Mouse (Mus musculus): ENCODE measurements around the gene Med9. TPM values are rescaled to one million over a fixed set of nuclear protein-coding genes. Genes with fewer than 3 reads are reported as not detected.

The Med9 gene
- polyA plus RNA-seq, 1 experiment from 2014 or later = 39.4 TPM

GRCm38 (mm10) chr11:59960476-59961337 is 12.7 kb downstream of the Med9 start:
- Histone ChIP-seq H3K27me3 (ENCODE audit: control insufficient read depth, insufficient read depth, low read length) (0 out of 2 replicates have a peak, but pooled peaks cover 5% of the 10 kb centered on the region), H3K4me1 (ENCODE audit: control insufficient read depth, insufficient read depth, low read length) (peaks cover 7% of the 10 kb centered on the region; the same call in 1 of the 2 replicates), H3K4me2 (ENCODE audit: low read depth, low read length) (no peak overlapping the region), H3K27ac (ENCODE audit: low read depth, low read length) (no peak overlapping the region), H3K4me3 (ENCODE audit: low read depth, low read length) (no peak overlapping the region), H3K9me3 (ENCODE audit: control insufficient read depth, low read length) (no peaks in the 10 kb centered on the region), H3K36me3 (ENCODE audit: control insufficient read depth, insufficient read depth, low read length) (peaks cover 8% of the 10 kb centered on the region; the same call in 1 of the 2 replicates), H3K9ac (replicated peaks; ENCODE audit: low read depth, low read length) (no peak overlapping the region)
- 89% methylated on average over 20 of the region's 20 CpGs for WGBS
- ATAC-seq (ENCODE audit: low read depth) = no peak

- ATAC-seq (ENCODE audit: low read depth) = no peak
- Histone ChIP-seq H3K27ac (ENCODE audit: low read depth, low read length) (no peak overlapping the region), H3K27me3 (ENCODE audit: control insufficient read depth, insufficient read depth, low read length) (0 out of 2 replicates have a peak, but pooled peaks cover 5% of the 10 kb centered on the region), H3K4me1 (ENCODE audit: control insufficient read depth, insufficient read depth, low read length) (peaks cover 7% of the 10 kb centered on the region; the same call in 1 of the 2 replicates), H3K4me3 (ENCODE audit: low read depth, low read length) (no peak overlapping the region), H3K4me2 (ENCODE audit: low read depth, low read length) (no peak overlapping the region), H3K9me3 (ENCODE audit: control insufficient read depth, low read length) (no peaks in the 10 kb centered on the region), H3K36me3 (ENCODE audit: control insufficient read depth, insufficient read depth, low read length) (peaks cover 8% of the 10 kb centered on the region; the same call in 1 of the 2 replicates), H3K9ac (replicated peaks; ENCODE audit: low read depth, low read length) (no peak overlapping the region)
- 91% methylated on average over 9 of the region's 9 CpGs for WGBS
Observed at GRCm38 (mm10) chr11:59961338-59961875, 13.4 kb downstream of the Med9 start.

- Histone ChIP-seq H3K9me3 (ENCODE audit: control insufficient read depth, low read length) (no peaks in the 10 kb centered on the region), H3K4me3 (ENCODE audit: low read depth, low read length) (no peak overlapping the region), H3K4me2 (ENCODE audit: low read depth, low read length) (no peak overlapping the region), H3K9ac (replicated peaks; ENCODE audit: low read depth, low read length) (no peak overlapping the region), H3K27ac (ENCODE audit: low read depth, low read length) (no peak overlapping the region), H3K4me1 (ENCODE audit: control insufficient read depth, insufficient read depth, low read length) (peaks cover 7% of the 10 kb centered on the region; the same call in 1 of the 2 replicates), H3K27me3 (ENCODE audit: control insufficient read depth, insufficient read depth, low read length) (0 out of 2 replicates have a peak, but pooled peaks cover 5% of the 10 kb centered on the region), H3K36me3 (ENCODE audit: control insufficient read depth, insufficient read depth, low read length) (0 out of 2 replicates have a peak, but pooled peaks cover 4% of the 10 kb centered on the region)
- 81% methylated on average over 3 of the region's 3 CpGs for WGBS
- ATAC-seq (ENCODE audit: low read depth) = no peak
Observed at GRCm38 (mm10) chr11:59962590-59962989, 14.6 kb downstream of the Med9 start.

GRCm38 (mm10) chr11:59963364-59964162 is 15.6 kb downstream of the Med9 start:
- Histone ChIP-seq H3K36me3 (ENCODE audit: control insufficient read depth, insufficient read depth, low read length) (0 out of 2 replicates have a peak, but pooled peaks cover 4% of the 10 kb centered on the region), H3K27me3 (ENCODE audit: control insufficient read depth, insufficient read depth, low read length) (0 out of 2 replicates have a peak, but pooled peaks cover 5% of the 10 kb centered on the region), H3K4me2 (ENCODE audit: low read depth, low read length) (peak overlapping the region; percentile 77), H3K9me3 (ENCODE audit: control insufficient read depth, low read length) (no peaks in the 10 kb centered on the region), H3K9ac (replicated peaks; ENCODE audit: low read depth, low read length) (peak overlapping the region; percentile 28; the same call in 1 of the 2 replicates), H3K4me1 (ENCODE audit: control insufficient read depth, insufficient read depth, low read length) (peaks cover 7% of the 10 kb centered on the region; the same call in 1 of the 2 replicates), H3K4me3 (ENCODE audit: low read depth, low read length) (peak overlapping the region; percentile 27), H3K27ac (ENCODE audit: low read depth, low read length) (no peak overlapping the region)
- no peak for ATAC-seq (ENCODE audit: low read depth)
- 6% methylated on average over 34 of the region's 34 CpGs for WGBS

GRCm38 (mm10) chr11:59964163-59964758 is 16.3 kb downstream of the Med9 start:
- H3K9ac ChIP-seq (replicated peaks; ENCODE audit: low read depth, low read length) = peak overlapping the region; percentile 33
- no peaks in the 10 kb centered on the region for H3K9me3 ChIP-seq (ENCODE audit: control insufficient read depth, low read length)
- H3K4me1 ChIP-seq (ENCODE audit: control insufficient read depth, insufficient read depth, low read length) = peaks cover 7% of the 10 kb centered on the region; the same call in 1 of the 2 replicates
- H3K27me3 ChIP-seq (ENCODE audit: control insufficient read depth, insufficient read depth, low read length) = 0 out of 2 replicates have a peak, but pooled peaks cover 5% of the 10 kb centered on the region
- 0 out of 2 replicates have a peak, but pooled peaks cover 4% of the 10 kb centered on the region for H3K36me3 ChIP-seq (ENCODE audit: control insufficient read depth, insufficient read depth, low read length)
- no peak for ATAC-seq (ENCODE audit: low read depth)
- no peak overlapping the region for H3K27ac ChIP-seq (ENCODE audit: low read depth, low read length)
- H3K4me2 ChIP-seq (ENCODE audit: low read depth, low read length) = peak overlapping the region; percentile 77
- H3K4me3 ChIP-seq (ENCODE audit: low read depth, low read length) = peak overlapping the region; percentile 27
- WGBS = 3% methylated on average over 33 of the region's 33 CpGs

GRCm38 (mm10) chr11:59964818-59965217 is 16.8 kb downstream of the Med9 start, which contains the start of gene Rasd1:
Gene Rasd1 (minus strand): TSS chr11:59964944.
- Histone ChIP-seq H3K4me1 (ENCODE audit: control insufficient read depth, insufficient read depth, low read length) (peaks cover 7% of the 10 kb centered on the region; the same call in 1 of the 2 replicates), H3K27ac (ENCODE audit: low read depth, low read length) (no peak within 1 kb of the TSS), H3K9me3 (ENCODE audit: control insufficient read depth, low read length) (no peaks in the 10 kb centered on the region), H3K4me2 (ENCODE audit: low read depth, low read length) (peak within 1 kb of the TSS; percentile 77), H3K27me3 (ENCODE audit: control insufficient read depth, insufficient read depth, low read length) (0 out of 2 replicates have a peak, but pooled peaks cover 5% of the 10 kb centered on the region), H3K9ac (replicated peaks; ENCODE audit: low read depth, low read length) (peak within 1 kb of the TSS; percentile 33), H3K36me3 (ENCODE audit: control insufficient read depth, insufficient read depth, low read length) (0 out of 2 replicates have a peak, but pooled peaks cover 4% of the 10 kb centered on the region), H3K4me3 (ENCODE audit: low read depth, low read length) (peak within 1 kb of the TSS; percentile 27)
- WGBS = under 1% methylated on average over 28 of the region's 28 CpGs
- peak; percentile 41; the same call in 1 of the 2 replicates for ATAC-seq (ENCODE audit: low read depth)

- WGBS = 24% methylated on average over 25 of the region's 25 CpGs
- peak; percentile 78; the same call in 1 of the 2 replicates for ATAC-seq (ENCODE audit: low read depth)
- H3K4me2 ChIP-seq (ENCODE audit: low read depth, low read length) = peak overlapping the region; percentile 77
Observed at GRCm38 (mm10) chr11:59965227-59966101, 17.5 kb downstream of the Med9 start.

More at GRCm38 (mm10) chr11:59965227-59966101, 17.5 kb downstream of the Med9 start:
- Histone ChIP-seq H3K9me3 (ENCODE audit: control insufficient read depth, low read length) (no peaks in the 10 kb centered on the region), H3K27me3 (ENCODE audit: control insufficient read depth, insufficient read depth, low read length) (0 out of 2 replicates have a peak, but pooled peaks cover 5% of the 10 kb centered on the region), H3K9ac (replicated peaks; ENCODE audit: low read depth, low read length) (peak overlapping the region; percentile 33; the same call in 1 of the 2 replicates), H3K4me1 (ENCODE audit: control insufficient read depth, insufficient read depth, low read length) (peaks cover 7% of the 10 kb centered on the region; the same call in 1 of the 2 replicates), H3K27ac (ENCODE audit: low read depth, low read length) (no peak overlapping the region), H3K4me3 (ENCODE audit: low read depth, low read length) (peak overlapping the region; percentile 27), H3K36me3 (ENCODE audit: control insufficient read depth, insufficient read depth, low read length) (0 out of 2 replicates have a peak, but pooled peaks cover 4% of the 10 kb centered on the region)

All from neural tube, embryonic 14.5 days (tissue).